Mouse (Mus musculus) olfactory bulb, adult 2 months (tissue): ENCODE results near the gene Focad. TPM values are rescaled to one million over a fixed set of nuclear protein-coding genes. Genes with fewer than 3 reads are reported as not detected.
"Not testable (repeated sequence)": the region's sequence is repeated elsewhere in the genome, so short reads cannot be mapped to it uniquely, and the experiment has no call there.

Experiments
- H3K27ac ChIP-seq: fragments of 200-500 bp; 2 replicates; pipeline ENCODE4 v1.5.1; 2012; ENCODE audit warnings: low read depth, low read length; ENCODE audit not compliant: insufficient read depth
- H3K4me1 ChIP-seq: fragments of 200-500 bp; 2 replicates; pipeline ENCODE4 v1.6.1; 2012; ENCODE audit warnings: low read length; ENCODE audit not compliant: control insufficient read depth, insufficient read depth
- H3K4me3 ChIP-seq: fragments of 200-500 bp; 2 replicates; pipeline ENCODE4 v1.5.1; 2012; ENCODE audit warnings: mild to moderate bottlenecking, low read depth, low read length, moderate library complexity; ENCODE audit not compliant: insufficient read depth
- CTCF ChIP-seq: fragments of 200-500 bp; IDR thresholded peaks from 2 replicates; pipeline ENCODE4 v1.5.1; 2012; ENCODE audit warnings: low read depth, mild to moderate bottlenecking, low read length, moderate library complexity; ENCODE audit not compliant: insufficient read depth
- POLR2A ChIP-seq: fragments of 200-500 bp; IDR thresholded peaks from 2 replicates; pipeline ENCODE4 v1.6.1; 2012; ENCODE audit warnings: mild to moderate bottlenecking, low read depth, low read length, moderate library complexity; ENCODE audit not compliant: insufficient read depth
- WGBS: fragments of 180-500 bp; shearing (Covaris S2); methylation state at CpG from one replicate; pipeline ENCODE4 v1.1.7; 2018; 5-methylcytosine and 5-hydroxymethylcytosine counted together
- polyA plus RNA-seq: library from polyadenylated mRNA; stranded (reverse); fragments of >200 nt; gene quantifications from 2 replicates; pipeline ENCODE4 v1.2.4, GENCODE M21; 2012; ENCODE audit warnings: low replicate concordance; ENCODE audit not compliant: missing spikeins, insufficient read depth, insufficient read length

Gene Focad
- polyA plus RNA-seq, 1 experiment: not detected

- 73% methylated on average over 18 of the region's 18 CpGs for WGBS
Measured at GRCm38 (mm10) chr4:88372293-88373224, 278.1 kb downstream of the Focad start.

GRCm38 (mm10) chr4:88390036-88390435 lies 295.6 kb downstream of the Focad start:
- 90% methylated on average over 1 of the region's 1 CpGs for WGBS
- Histone ChIP-seq H3K4me1 (no peaks in the 10 kb centered on the region), H3K4me3 (no peak overlapping the region), H3K27ac (no peak overlapping the region)
- no peak for TF ChIP-seq POLR2A
- no peak for TF ChIP-seq CTCF

More at GRCm38 (mm10) chr4:88372293-88373224, 278.1 kb downstream of the Focad start:
- no peaks in the 10 kb centered on the region for H3K4me1 ChIP-seq
- no peak overlapping the region for H3K27ac ChIP-seq
- TF ChIP-seq POLR2A (no peak), CTCF (no peak)
- H3K4me3 ChIP-seq: no peak overlapping the region

- WGBS: 78% methylated on average over 1 of the region's 1 CpGs
- not testable (repeated sequence) for H3K27ac ChIP-seq, H3K4me3 ChIP-seq, H3K4me1 ChIP-seq
Measured at GRCm38 (mm10) chr4:88390596-88390995, 296.2 kb downstream of the Focad start.

GRCm38 (mm10) chr4:88395717-88396116 lies 301.3 kb downstream of the Focad start:
- H3K4me3 ChIP-seq: no peak overlapping the region
- TF ChIP-seq CTCF (no peak), POLR2A (no peak)
- H3K27ac ChIP-seq: no peak overlapping the region
- 95% methylated on average over 3 of the region's 3 CpGs for WGBS
- H3K4me1 ChIP-seq: no peaks in the 10 kb centered on the region

- WGBS: 61% methylated on average over 6 of the region's 6 CpGs
- Histone ChIP-seq H3K27ac (no peak overlapping the region), H3K4me1 (no peaks in the 10 kb centered on the region), H3K4me3 (no peak overlapping the region)
- no peak for TF ChIP-seq POLR2A
- no peak for TF ChIP-seq CTCF
Measured at GRCm38 (mm10) chr4:88396995-88397521, 302.6 kb downstream of the Focad start.

- WGBS: 86% methylated on average over 9 of the region's 9 CpGs
- no peaks in the 10 kb centered on the region for H3K4me1 ChIP-seq
- H3K27ac ChIP-seq: no peak overlapping the region
- no peak for TF ChIP-seq CTCF
- no peak for TF ChIP-seq POLR2A
- H3K4me3 ChIP-seq: no peak overlapping the region
Measured at GRCm38 (mm10) chr4:88400302-88400991, 306.0 kb downstream of the Focad start.

DNA sequence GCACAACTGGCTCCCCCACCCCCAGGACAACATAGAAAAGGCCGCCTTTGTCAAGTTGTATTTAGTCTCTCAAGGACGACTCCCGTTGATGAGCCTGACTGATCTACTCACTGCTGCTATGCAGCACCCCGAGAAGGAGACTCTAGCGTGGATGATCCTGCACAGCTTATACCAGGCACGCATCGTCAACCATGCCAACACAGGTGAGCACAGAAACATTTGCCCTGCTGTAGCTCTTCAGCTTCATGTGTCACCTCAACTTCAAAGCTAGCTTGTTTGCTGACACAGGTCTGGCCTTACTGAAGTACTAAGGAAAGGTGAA lies 306.5 kb downstream of the Focad start:
- WGBS: 93% methylated on average over 7 of the region's 7 CpGs
- Histone ChIP-seq H3K4me3 (no peak overlapping the region), H3K4me1 (no peaks in the 10 kb centered on the region), H3K27ac (no peak overlapping the region)
- no peak for TF ChIP-seq CTCF
- TF ChIP-seq POLR2A: no peak

- TF ChIP-seq CTCF (no peak), POLR2A (no peak)
- Histone ChIP-seq H3K4me3 (no peak overlapping the region), H3K4me1 (peaks cover 5% of the 10 kb centered on the region), H3K27ac (no peak overlapping the region)
- WGBS: 92% methylated on average over 6 of the region's 6 CpGs
Measured at GRCm38 (mm10) chr4:88402884-88403283, 308.5 kb downstream of the Focad start.

- TF ChIP-seq CTCF (no peak), POLR2A (no peak)
- Histone ChIP-seq H3K27ac (no peak overlapping the region), H3K4me3 (no peak overlapping the region), H3K4me1 (peaks cover 5% of the 10 kb centered on the region)
- WGBS: 66% methylated on average over 4 of the region's 4 CpGs
Measured at GRCm38 (mm10) chr4:88406887-88407696, 312.7 kb downstream of the Focad start.
